Mouse (Mus musculus): ENCODE results near the gene Olfr1555-ps1.
"Not testable (repeated sequence)": the region's sequence is repeated elsewhere in the genome, so short reads cannot be mapped to it uniquely, and the experiment has no call there.

Gene Olfr1555-ps1

GRCm38 (mm10) chr19:12170062-12170599 is at the start of gene Olfr1555-ps1:
Gene Olfr1555-ps1 (minus strand): TSS chr19:12170112.
- DNase-seq (ENCODE audit: low spot score in 2 of 2): not testable (repeated sequence)

- no peak for DNase-seq (ENCODE audit: low spot score in 2 of 2)
Measured at GRCm38 (mm10) chr19:12200334-12200733, 30.4 kb upstream of the Olfr1555-ps1 start, which contains the start of gene Olfr1431. Gene Olfr1431 (plus strand): TSS chr19:12200634.

GRCm38 (mm10) chr19:12199076-12199475 is 29.2 kb upstream of the Olfr1555-ps1 start:
- not testable (repeated sequence) for DNase-seq (ENCODE audit: low spot score in 2 of 2)

- DNase-seq (ENCODE audit: low spot score in 2 of 2): peak; percentile 42 to 57
Measured at GRCm38 (mm10) chr19:12175431-12175830, 5.5 kb upstream of the Olfr1555-ps1 start.

- peak; percentile 62 to 79 for DNase-seq (ENCODE audit: low spot score in 2 of 2)
Measured at GRCm38 (mm10) chr19:12145452-12145851, 24.5 kb downstream of the Olfr1555-ps1 start.

GRCm38 (mm10) chr19:12143356-12143755 is 26.6 kb downstream of the Olfr1555-ps1 start:
- DNase-seq (ENCODE audit: low spot score in 2 of 2): peak; percentile 59 to 81

- DNase-seq (ENCODE audit: low spot score in 2 of 2): peak; percentile 38 to 41
Measured at GRCm38 (mm10) chr19:12134289-12134688, 35.6 kb downstream of the Olfr1555-ps1 start.

GRCm38 (mm10) chr19:12123103-12123502 is 46.8 kb downstream of the Olfr1555-ps1 start, which contains the start of gene Olfr76:
Gene Olfr76 (minus strand): TSS chr19:12123203.
- DNase-seq (ENCODE audit: low spot score in 2 of 2): no peak

GRCm38 (mm10) chr19:12116464-12116863 is 53.4 kb downstream of the Olfr1555-ps1 start:
- DNase-seq (ENCODE audit: low spot score in 2 of 2): no peak

GRCm38 (mm10) chr19:12115797-12116196 is 54.1 kb downstream of the Olfr1555-ps1 start, which contains the start of gene Olfr1428:
Gene Olfr1428 (minus strand): TSS chr19:12115897.
- DNase-seq (ENCODE audit: low spot score in 2 of 2): no peak

Measured in right cerebral cortex, postnatal 10 days (tissue).